Comparison of ENCODE assay signal across 18 mouse cellular contexts in the genomic region with DNA sequence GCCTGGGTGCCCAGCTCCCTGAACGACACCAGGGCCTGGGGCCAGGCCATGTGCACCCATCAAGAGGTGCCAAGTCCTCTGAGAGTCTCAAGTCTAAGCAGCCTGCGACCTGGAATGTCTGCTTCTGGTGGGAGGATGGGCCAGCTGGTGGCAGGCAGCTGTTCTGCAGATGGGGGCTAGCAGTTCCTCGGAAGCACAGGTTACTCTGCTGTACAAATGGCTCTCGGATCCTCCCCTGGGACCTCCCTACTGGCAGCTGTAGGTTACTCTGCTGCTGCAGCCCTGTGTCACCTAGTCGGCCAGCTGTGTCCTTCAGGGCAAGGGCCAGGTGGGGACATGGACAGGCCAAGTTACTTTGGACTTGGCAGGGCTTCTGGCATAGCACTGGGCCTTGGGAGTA. TPM values are rescaled to one million over a fixed set of nuclear protein-coding genes. Genes with fewer than 3 reads are reported as not detected.
DNase-seq lines count a peak whose midpoint lies in the region; ATAC-seq and TF ChIP-seq lines count a peak whose summit lies in the region.
"Had no signal": no experiment of that assay in that cellular context is flagged by ENCODE, and none has a peak within 500 bp of the region (broad histone marks: within the 10 kb centered on the region; RNA-seq: fewer than 3 reads in every experiment).

No protein-coding gene starts in this region.

- peak; percentile 76 for DNase-seq in gastrocnemius, adult 2 months
- DNase-seq in gastrocnemius, postnatal 10 days = no peak
- DNase-seq in CH12.LX (ENCODE audit: extremely low read depth) = peak; percentile 48
- DNase-seq in kidney, postnatal 36 days = peak; percentile 53 to 67
- no peak for DNase-seq in right cerebral cortex, postnatal 14 days
- DNase-seq: B cell, adult 2 months; cerebellum, adult 8-10 months; left cerebral cortex, postnatal 4 days; lung, embryonic 14.5 days; right cerebral cortex, postnatal 25 days had no signal

- no peak for TF ChIP-seq RAD21 in CH12.LX (IDR thresholded peaks at IDR 0.05; ENCODE audit: low read depth, low read length)

- in situ Hi-C loops in CH12.LX (cut with MboI; ENCODE audit: low pct_ligation_motif_present, low pct_unique_long_range_greater_than_20kb, low sequenced_read_pairs) = no loop called here

- peak overlapping the region; percentile 52 for H3K27ac ChIP-seq in gastrocnemius, adult 2 months
- no peak overlapping the region for H3K27ac ChIP-seq in hindbrain, embryonic 15.5 days (replicated peaks)
- no peak overlapping the region for H3K27ac ChIP-seq in hindbrain, embryonic 16.5 days (ENCODE audit: low read depth, low read length)
- no peak overlapping the region for H3K27ac ChIP-seq in CH12.LX (ENCODE audit: insufficient read depth, low read depth)
- H3K27ac ChIP-seq: forebrain, embryonic 13.5 days; hindbrain, embryonic 14.5 days; kidney, postnatal 0 days; macrophage; midbrain, embryonic 13.5 days had no signal

- peak; percentile 19; the same call in 1 of the 2 replicates for ATAC-seq in hindbrain, embryonic 15.5 days (ENCODE audit: low FRiP score, low read depth)
- ATAC-seq in hindbrain, embryonic 16.5 days = no peak
- ATAC-seq in megakaryocyte-erythroid progenitor cell, adult 5-6 weeks (replicated peaks; ENCODE audit: low FRiP score, low TSS enrichment, poor library complexity, severe bottlenecking) = no peak
- ATAC-seq: forebrain, embryonic 13.5 days; midbrain, embryonic 13.5 days had no signal

- intact Hi-C loops in gastrocnemius, adult 2 months (cut with DNase I) = no loop called here

- dilution Hi-C loops in CH12.LX (cut with MboI; ENCODE audit: extremely low pct_ligation_motif_present, extremely low pct_unique_long_range_greater_than_20kb, low sequenced_read_pairs) = no loop called here

- no peak overlapping the region for H3K9ac ChIP-seq in hindbrain, embryonic 15.5 days
- no peak overlapping the region for H3K9ac ChIP-seq in hindbrain, embryonic 16.5 days (ENCODE audit: low read depth, low read length)
- no peak overlapping the region for H3K9ac ChIP-seq in CH12.LX (ENCODE audit: insufficient read depth, low read depth)
- H3K9ac ChIP-seq: forebrain, embryonic 13.5 days; hindbrain, embryonic 14.5 days; lung, embryonic 14.5 days; midbrain, embryonic 13.5 days had no signal

- no peaks in the 10 kb centered on the region; the same call in 1 of the 2 replicates for H3K4me1 ChIP-seq in hindbrain, embryonic 15.5 days (replicated peaks)
- H3K4me1 ChIP-seq in hindbrain, embryonic 16.5 days (ENCODE audit: control insufficient read depth, insufficient read depth, low read depth, low read length) = peaks cover 2% of the 10 kb centered on the region; the same call in 1 of the 2 replicates
- H3K4me1 ChIP-seq in CH12.LX (ENCODE audit: control insufficient read depth in 1 of 2, insufficient read depth in 2 of 2) = peaks cover 25 to 41% of the 10 kb centered on the region in 2 experiments

- H3K79me2 ChIP-seq in CH12.LX (replicated peaks; ENCODE audit: control insufficient read depth, extremely low read depth, insufficient read depth, poor library complexity, severe bottlenecking) = no peaks in the 10 kb centered on the region

- no peak overlapping the region for H3K4me3 ChIP-seq in gastrocnemius, adult 2 months
- no peak overlapping the region for H3K4me3 ChIP-seq in hindbrain, embryonic 15.5 days
- no peak overlapping the region for H3K4me3 ChIP-seq in hindbrain, embryonic 16.5 days (ENCODE audit: low read length)
- H3K4me3 ChIP-seq in CH12.LX (replicated peaks in 1 of 3; ENCODE audit: low read depth in 2 of 3, low read length in 2 of 3, poor library complexity in 1 of 3) = no peak overlapping the region
- H3K4me3 ChIP-seq: forebrain, embryonic 13.5 days; midbrain, embryonic 13.5 days had no signal

- 63% methylated on average over 5 of the region's 5 CpGs for WGBS in hindbrain, embryonic 15.5 days
- WGBS in hindbrain, embryonic 16.5 days = 57% methylated on average over 5 of the region's 5 CpGs

- no peak for TF ChIP-seq CTCF in gastrocnemius, adult 2 months (IDR thresholded peaks at IDR 0.05)
- TF ChIP-seq CTCF in CH12.LX (conservative IDR thresholded peaks at IDR 0.05 in 1 of 2, IDR thresholded peaks at IDR 0.05 in 1 of 2; ENCODE audit: low read depth in 2 of 2, low read length in 2 of 2) = no peak

- H3K36me3 ChIP-seq in hindbrain, embryonic 15.5 days = no peaks in the 10 kb centered on the region
- no peaks in the 10 kb centered on the region for H3K36me3 ChIP-seq in hindbrain, embryonic 16.5 days (ENCODE audit: control insufficient read depth, insufficient read depth, low read length)
- no peaks in the 10 kb centered on the region for H3K36me3 ChIP-seq in CH12.LX (replicated peaks in 1 of 2; ENCODE audit: control insufficient read depth in 1 of 2, insufficient read depth in 1 of 2, low read length in 1 of 2)
- H3K36me3 ChIP-seq: midbrain, embryonic 13.5 days had no signal

- H3K4me2 ChIP-seq in hindbrain, embryonic 15.5 days = no peak overlapping the region
- no peak overlapping the region for H3K4me2 ChIP-seq in hindbrain, embryonic 16.5 days (ENCODE audit: low read length)
- no peak overlapping the region for H3K4me2 ChIP-seq in CH12.LX (ENCODE audit: insufficient read depth, low read depth, poor library complexity, severe bottlenecking)
- H3K4me2 ChIP-seq: forebrain, embryonic 13.5 days; hindbrain, embryonic 14.5 days; lung, embryonic 14.5 days; midbrain, embryonic 13.5 days had no signal

- peak; percentile 37; the same call in 1 of the 2 replicates for TF ChIP-seq EP300 in CH12.LX (IDR thresholded peaks at IDR 0.05; ENCODE audit: low read length)

- no peaks in the 10 kb centered on the region for H3K27me3 ChIP-seq in hindbrain, embryonic 15.5 days
- H3K27me3 ChIP-seq in hindbrain, embryonic 16.5 days (replicated peaks; ENCODE audit: control insufficient read depth, insufficient read depth, low read length) = no peaks in the 10 kb centered on the region
- H3K27me3 ChIP-seq in CH12.LX (replicated peaks) = peaks cover 3% of the 10 kb centered on the region
- H3K27me3 ChIP-seq: forebrain, embryonic 13.5 days; midbrain, embryonic 13.5 days had no signal

- no peak for TF ChIP-seq POLR2A in CH12.LX (IDR thresholded peaks at IDR 0.05; ENCODE audit: low read depth, low read length)

- H3K9me3 ChIP-seq in hindbrain, embryonic 15.5 days = no peaks in the 10 kb centered on the region
- H3K9me3 ChIP-seq in hindbrain, embryonic 16.5 days (ENCODE audit: control insufficient read depth, low read length) = no peaks in the 10 kb centered on the region
- H3K9me3 ChIP-seq in CH12.LX (replicated peaks; ENCODE audit: low read length) = no peaks in the 10 kb centered on the region
- H3K9me3 ChIP-seq: forebrain, embryonic 13.5 days; midbrain, embryonic 13.5 days had no signal

RNA-seq across cellular contexts. Expression of a gene that starts 16.3 kb away (rescaled TPM):
- 10 to 100 TPM in 1 of 2 experiments, 1 to 10 TPM in 1; 9.8 to 12.6 TPM for total RNA-seq in gastrocnemius, adult 2 months (2021)
- total RNA-seq in gastrocnemius, postnatal 10 days (2021) = 10 to 100 TPM; 14.9 to 15.5 TPM
- polyA plus RNA-seq in hindbrain, embryonic 15.5 days (2015; fragmentation: Nextera tagmentation; extraction: Ambion mirVana) = 6.0 and 6.8 TPM in 2 replicates
- polyA plus RNA-seq in hindbrain, embryonic 16.5 days (2015; fragmentation: Nextera tagmentation; extraction: Ambion mirVana) = 7.4 and 9.3 TPM in 2 replicates
- 5.6 and 6.2 TPM in 2 replicates for total RNA-seq in CH12.LX (2012; rRNA removed)
- 4.0 and 4.1 TPM in 2 replicates for total RNA-seq in CH12.LX (2014; rRNA removed)
- 5.4 and 5.9 TPM in 2 replicates for polyA plus RNA-seq in CH12.LX (2012; ENCODE audit: insufficient read length, low read depth)
- 15.4 and 26.3 TPM in 2 replicates for total RNA-seq in megakaryocyte-erythroid progenitor cell, adult 5-6 weeks (2014; fragmentation: Nextera tagmentation)
- total RNA-seq in megakaryocyte-erythroid progenitor cell, adult 5-6 weeks (2017) = 11.6 and 20.4 TPM in 2 replicates

RNA-seq across cellular contexts. Expression of a gene that starts 32.6 kb away (rescaled TPM):
- total RNA-seq in gastrocnemius, adult 2 months (2021) = 10 to 100 TPM in 1 of 2 experiments, 1 to 10 TPM in 1; 6.9 to 14.2 TPM
- 10 to 100 TPM; 20.0 to 23.4 TPM for total RNA-seq in gastrocnemius, postnatal 10 days (2021)
- 18.0 and 22.1 TPM in 2 replicates for polyA plus RNA-seq in hindbrain, embryonic 15.5 days (2015; fragmentation: Nextera tagmentation; extraction: Ambion mirVana)
- polyA plus RNA-seq in hindbrain, embryonic 16.5 days (2015; fragmentation: Nextera tagmentation; extraction: Ambion mirVana) = 16.5 and 18.5 TPM in 2 replicates
- total RNA-seq in CH12.LX (2012; rRNA removed) (14.4 and 17.0 TPM in 2 replicates), CH12.LX (2014; rRNA removed) (15.3 and 16.1 TPM in 2 replicates)
- 15.4 and 16.3 TPM in 2 replicates for polyA plus RNA-seq in CH12.LX (2012; ENCODE audit: insufficient read length, low read depth)
- total RNA-seq in megakaryocyte-erythroid progenitor cell, adult 5-6 weeks (2014; fragmentation: Nextera tagmentation) = 2.2 and 5.8 TPM in 2 replicates
- 3.3 and 4.0 TPM in 2 replicates for total RNA-seq in megakaryocyte-erythroid progenitor cell, adult 5-6 weeks (2017)

RNA-seq across cellular contexts. Expression of a gene that starts 32.9 kb away (rescaled TPM):
- total RNA-seq in gastrocnemius, adult 2 months (2021) = 1 to 10 TPM; 4.7 to 5.0 TPM
- total RNA-seq in gastrocnemius, postnatal 10 days (2021) = 1 to 10 TPM; 7.1 to 8.5 TPM
- polyA plus RNA-seq in hindbrain, embryonic 15.5 days (2015; fragmentation: Nextera tagmentation; extraction: Ambion mirVana) = 31.3 and 32.8 TPM in 2 replicates
- polyA plus RNA-seq in hindbrain, embryonic 16.5 days (2015; fragmentation: Nextera tagmentation; extraction: Ambion mirVana) = 29.9 and 33.5 TPM in 2 replicates
- total RNA-seq in CH12.LX (2012; rRNA removed) (5.5 and 5.7 TPM in 2 replicates), CH12.LX (2014; rRNA removed) (3.7 and 4.8 TPM in 2 replicates)
- 9.2 and 10.6 TPM in 2 replicates for polyA plus RNA-seq in CH12.LX (2012; ENCODE audit: insufficient read length, low read depth)
- total RNA-seq in megakaryocyte-erythroid progenitor cell, adult 5-6 weeks (2014; fragmentation: Nextera tagmentation) = 5.6 and 6.9 TPM in 2 replicates
- 2.9 and 4.4 TPM in 2 replicates for total RNA-seq in megakaryocyte-erythroid progenitor cell, adult 5-6 weeks (2017)

RNA-seq across cellular contexts. Expression of a gene that starts 58.7 kb away (rescaled TPM):
- 10 to 100 TPM; 10.3 to 18.0 TPM for total RNA-seq in gastrocnemius, adult 2 months (2021)
- total RNA-seq in gastrocnemius, postnatal 10 days (2021) = 10 to 100 TPM; 11.9 to 14.3 TPM
- 98.3 and 110 TPM in 2 replicates for polyA plus RNA-seq in hindbrain, embryonic 15.5 days (2015; fragmentation: Nextera tagmentation; extraction: Ambion mirVana)
- polyA plus RNA-seq in hindbrain, embryonic 16.5 days (2015; fragmentation: Nextera tagmentation; extraction: Ambion mirVana) = 98.0 and 105 TPM in 2 replicates
- total RNA-seq in CH12.LX (2012; rRNA removed) (39.4 and 43.3 TPM in 2 replicates), CH12.LX (2014; rRNA removed) (21.0 and 23.1 TPM in 2 replicates)
- 36.5 and 40.9 TPM in 2 replicates for polyA plus RNA-seq in CH12.LX (2012; ENCODE audit: insufficient read length, low read depth)
- total RNA-seq in megakaryocyte-erythroid progenitor cell, adult 5-6 weeks (2014; fragmentation: Nextera tagmentation) = 25.1 and 28.9 TPM in 2 replicates
- total RNA-seq in megakaryocyte-erythroid progenitor cell, adult 5-6 weeks (2017) = 5.8 and 10.9 TPM in 2 replicates

RNA-seq across cellular contexts. Expression of a gene that starts 59.0 kb away (rescaled TPM):
- under 1 TPM in 1 of 2 experiments, not detected in 1; 0.03 TPM for total RNA-seq in gastrocnemius, adult 2 months (2021)
- under 1 TPM; 0.16 to 0.23 TPM for total RNA-seq in gastrocnemius, postnatal 10 days (2021)
- polyA plus RNA-seq in hindbrain, embryonic 15.5 days (2015; fragmentation: Nextera tagmentation; extraction: Ambion mirVana) = 15.4 and 16.1 TPM in 2 replicates
- polyA plus RNA-seq in hindbrain, embryonic 16.5 days (2015; fragmentation: Nextera tagmentation; extraction: Ambion mirVana) = 12.0 and 14.9 TPM in 2 replicates
- total RNA-seq in CH12.LX (2012; rRNA removed) (0.04 TPM in 1 of 2 replicates, not detected in the other), CH12.LX (2014; rRNA removed) (not detected in 2 replicates)
- not detected in 2 replicates for polyA plus RNA-seq in CH12.LX (2012; ENCODE audit: insufficient read length, low read depth)
- total RNA-seq in megakaryocyte-erythroid progenitor cell, adult 5-6 weeks (2014; fragmentation: Nextera tagmentation) = not detected in 2 replicates
- total RNA-seq in megakaryocyte-erythroid progenitor cell, adult 5-6 weeks (2017) = not detected in 2 replicates
- polyA plus RNA-seq: lung, embryonic 14.5 days; macrophage had no signal

Comparison
In these comparisons a context has a peak if more than half of its experiments do, and no peak if none do; other contexts are left out.
1. DNase-seq: peak in gastrocnemius, adult 2 months (single experiment), CH12.LX (single experiment) and kidney, postnatal 36 days (2 of 2); none in gastrocnemius, postnatal 10 days (single experiment) and right cerebral cortex, postnatal 14 days (single experiment).